Mouse (Mus musculus) hindbrain, embryonic 16.5 days (tissue): Measurements from ENCODE around the gene Csgalnact2. TPM values are rescaled to one million over a fixed set of nuclear protein-coding genes. Genes with fewer than 3 reads are reported as not detected.

Source experiments
- ATAC-seq: fragments of 200-750 bp; cut with Nextera tagmentation; 2 replicates; pipeline ENCODE4 v1.8.0; 2017; ENCODE audit warnings: moderate TSS enrichment, moderate library complexity
- H3K27ac ChIP-seq: fragments of 300-500 bp; sonication (generic); 2 replicates; pipeline ENCODE4 v1.5.1; 2014; ENCODE audit warnings: low read depth, mild to moderate bottlenecking, control low read depth, low read length, moderate library complexity
- H3K27me3 ChIP-seq: fragments of 300-500 bp; sonication (generic); replicated peaks from 2 replicates; pipeline ENCODE4 v1.6.1; 2014; ENCODE audit warnings: low read length; ENCODE audit not compliant: control insufficient read depth, insufficient read depth
- H3K36me3 ChIP-seq: fragments of 300-500 bp; sonication (generic); 2 replicates; pipeline ENCODE4 v1.6.1; 2014; ENCODE audit warnings: mild to moderate bottlenecking, low read length, moderate library complexity, mixed read lengths; ENCODE audit not compliant: control insufficient read depth, insufficient read depth
- H3K4me1 ChIP-seq: fragments of 300-500 bp; sonication (generic); 2 replicates; pipeline ENCODE4 v1.6.1; 2014; ENCODE audit warnings: low read depth, low read length; ENCODE audit not compliant: control insufficient read depth, insufficient read depth
- H3K4me2 ChIP-seq: fragments of 300-500 bp; sonication (generic); 2 replicates; pipeline ENCODE4 v1.6.1; 2014; ENCODE audit warnings: mild to moderate bottlenecking, low read length, control low read depth, moderate library complexity
- H3K4me3 ChIP-seq: fragments of 300-500 bp; sonication (generic); 2 replicates; pipeline ENCODE4 v1.5.1; 2014; ENCODE audit warnings: mild to moderate bottlenecking, low read length, control low read depth, moderate library complexity
- H3K9ac ChIP-seq: fragments of 300-500 bp; sonication (generic); 2 replicates; pipeline ENCODE4 v1.6.1; 2014; ENCODE audit warnings: low read depth, mild to moderate bottlenecking, control low read depth, low read length, moderate library complexity
- H3K9me3 ChIP-seq: fragments of 300-500 bp; sonication (generic); 2 replicates; pipeline ENCODE4 v1.6.1; 2014; ENCODE audit warnings: mild to moderate bottlenecking, low read length, moderate library complexity; ENCODE audit not compliant: control insufficient read depth
- WGBS: fragments of 180-500 bp; shearing (Covaris S2); extraction: QIAGEN DNeasy Blood & Tissue Kit; methylation state at CpG from one replicate; pipeline ENCODE4 v1.1.7; 2014; 5-methylcytosine and 5-hydroxymethylcytosine counted together
- polyA plus RNA-seq: library from polyadenylated mRNA; unstranded; fragments of >200 nt; fragmentation: Nextera tagmentation; extraction: Ambion mirVana; gene quantifications from 2 replicates; pipeline ENCODE4 v1.2.1, GENCODE M21; 2015

Gene Csgalnact2
- polyA plus RNA-seq, 1 experiment from 2014 or later = 10.7 TPM

GRCm38 (mm10) chr6:118074151-118074550 is 64.8 kb downstream of the Csgalnact2 start:
- H3K4me3 ChIP-seq = no peak overlapping the region
- no peaks in the 10 kb centered on the region for H3K27me3 ChIP-seq
- peaks cover 12% of the 10 kb centered on the region for H3K4me1 ChIP-seq
- H3K36me3 ChIP-seq = no peaks in the 10 kb centered on the region
- no peak overlapping the region for H3K9ac ChIP-seq
- no peak overlapping the region for H3K4me2 ChIP-seq
- H3K27ac ChIP-seq = peak overlapping the region; percentile 48; the same call in 1 of the 2 replicates
- ATAC-seq = no peak
- no peaks in the 10 kb centered on the region for H3K9me3 ChIP-seq
- WGBS = 50% methylated on average over 3 of the region's 3 CpGs

GRCm38 (mm10) chr6:118072176-118072575 is 66.8 kb downstream of the Csgalnact2 start:
- 91% methylated on average over 1 of the region's 1 CpGs for WGBS
- Histone ChIP-seq H3K4me3 (no peak overlapping the region), H3K4me2 (no peak overlapping the region), H3K27me3 (no peaks in the 10 kb centered on the region), H3K9me3 (no peaks in the 10 kb centered on the region), H3K27ac (no peak overlapping the region), H3K4me1 (peaks cover 12% of the 10 kb centered on the region), H3K36me3 (no peaks in the 10 kb centered on the region), H3K9ac (no peak overlapping the region)
- peak; percentile 22; the same call in 1 of the 2 replicates for ATAC-seq

GRCm38 (mm10) chr6:118071416-118071815 is 67.5 kb downstream of the Csgalnact2 start:
- 56% methylated on average over 3 of the region's 3 CpGs for WGBS
- Histone ChIP-seq H3K27ac (no peak overlapping the region), H3K9ac (no peak overlapping the region), H3K36me3 (no peaks in the 10 kb centered on the region), H3K9me3 (no peaks in the 10 kb centered on the region), H3K4me2 (no peak overlapping the region), H3K4me3 (no peak overlapping the region), H3K27me3 (no peaks in the 10 kb centered on the region), H3K4me1 (peaks cover 20% of the 10 kb centered on the region)
- no peak for ATAC-seq

DNA sequence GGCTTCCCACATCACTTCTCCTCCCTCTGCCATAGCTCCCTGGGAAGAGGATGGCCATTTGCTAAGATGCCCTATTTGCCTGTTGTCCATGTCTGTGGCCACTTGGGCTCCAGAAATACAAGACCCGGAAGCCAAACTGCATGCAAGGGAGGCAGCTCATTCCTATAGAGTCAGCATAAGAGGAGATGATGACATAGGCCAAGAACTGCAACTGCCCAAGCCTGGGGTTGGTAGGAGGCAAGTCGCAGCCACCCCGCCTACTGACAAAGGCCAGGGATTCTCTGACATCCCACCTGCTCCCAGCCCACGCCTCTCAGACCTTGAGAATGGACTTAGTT is 68.0 kb downstream of the Csgalnact2 start:
- no peaks in the 10 kb centered on the region for H3K9me3 ChIP-seq
- no peak overlapping the region for H3K27ac ChIP-seq
- H3K27me3 ChIP-seq = no peaks in the 10 kb centered on the region
- no peak for ATAC-seq
- no peak overlapping the region for H3K9ac ChIP-seq
- H3K4me3 ChIP-seq = no peak overlapping the region
- H3K4me1 ChIP-seq = peaks cover 24% of the 10 kb centered on the region
- H3K4me2 ChIP-seq = no peak overlapping the region
- 91% methylated on average over 4 of the region's 4 CpGs for WGBS
- H3K36me3 ChIP-seq = no peaks in the 10 kb centered on the region

GRCm38 (mm10) chr6:118070321-118071012 is 68.5 kb downstream of the Csgalnact2 start:
- 68% methylated on average over 5 of the region's 5 CpGs for WGBS
- Histone ChIP-seq H3K9ac (no peak overlapping the region), H3K27me3 (no peaks in the 10 kb centered on the region), H3K9me3 (no peaks in the 10 kb centered on the region), H3K36me3 (no peaks in the 10 kb centered on the region), H3K4me2 (no peak overlapping the region), H3K4me3 (no peak overlapping the region), H3K4me1 (peaks cover 29% of the 10 kb centered on the region), H3K27ac (no peak overlapping the region)
- ATAC-seq = no peak

GRCm38 (mm10) chr6:118067720-118068119 is 71.2 kb downstream of the Csgalnact2 start:
- Histone ChIP-seq H3K9me3 (no peaks in the 10 kb centered on the region), H3K9ac (no peak overlapping the region), H3K36me3 (no peaks in the 10 kb centered on the region), H3K27me3 (no peaks in the 10 kb centered on the region; the same call in 1 of the 2 replicates), H3K27ac (no peak overlapping the region), H3K4me3 (no peak overlapping the region), H3K4me2 (no peak overlapping the region), H3K4me1 (peaks cover 26% of the 10 kb centered on the region)
- no peak for ATAC-seq
- WGBS = 74% methylated on average over 7 of the region's 7 CpGs

DNA sequence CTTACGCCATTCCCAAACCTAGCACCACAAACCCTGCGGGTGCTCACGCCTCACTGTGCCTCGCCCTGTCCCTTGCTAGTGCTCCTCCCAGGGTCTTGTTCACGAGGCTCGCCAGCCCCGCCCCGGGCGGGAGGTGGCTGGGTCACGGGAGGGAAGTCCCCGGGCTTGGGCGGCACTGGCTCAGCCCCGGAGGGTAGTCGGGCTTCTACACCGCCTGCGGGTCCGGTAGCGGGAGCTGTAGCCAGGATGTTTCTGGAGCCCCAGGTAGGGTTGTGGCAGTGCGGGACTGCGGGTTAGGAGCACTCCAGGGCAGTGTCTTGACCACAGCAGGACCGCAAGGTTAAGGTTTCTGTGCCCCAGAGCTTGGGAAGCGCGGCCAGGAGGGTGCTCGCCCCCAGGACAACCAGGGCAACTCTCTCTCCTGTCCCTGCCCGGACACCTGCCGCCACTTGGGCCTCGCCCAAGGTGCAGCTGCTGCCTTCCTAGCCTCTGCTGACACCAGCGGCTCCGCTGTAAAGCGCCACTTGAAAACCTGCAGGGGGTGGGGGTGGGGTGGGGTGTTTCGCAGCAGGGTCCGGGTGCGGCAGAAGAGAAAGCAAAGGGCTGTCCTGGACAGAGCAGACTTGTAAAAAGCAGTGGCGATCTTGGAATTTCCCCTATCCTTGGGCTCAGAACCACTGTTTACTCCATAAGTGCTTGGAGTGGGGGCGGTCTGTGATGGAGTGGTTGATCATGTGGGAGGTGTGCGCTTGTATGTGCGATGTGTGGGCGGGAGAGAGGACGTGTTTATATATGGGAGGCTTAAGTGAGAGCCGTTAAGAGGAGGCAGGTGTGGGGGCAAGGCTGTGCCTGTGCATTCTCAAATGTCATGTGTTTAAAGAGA is 72.5 kb downstream of the Csgalnact2 start:
- H3K36me3 ChIP-seq = no peaks in the 10 kb centered on the region
- no peaks in the 10 kb centered on the region; the same call in 1 of the 2 replicates for H3K27me3 ChIP-seq
- H3K27ac ChIP-seq = no peak overlapping the region; the same call in 1 of the 2 replicates
- peaks cover 26% of the 10 kb centered on the region for H3K4me1 ChIP-seq
- ATAC-seq = peak; percentile 61
- peak overlapping the region; percentile 100 for H3K4me2 ChIP-seq
- H3K9me3 ChIP-seq = no peaks in the 10 kb centered on the region
- H3K4me3 ChIP-seq = peak overlapping the region; percentile 56
- peak overlapping the region; percentile 75 for H3K9ac ChIP-seq
- WGBS = 3% methylated on average over 40 of the region's 40 CpGs

GRCm38 (mm10) chr6:118065837-118066198 is 73.1 kb downstream of the Csgalnact2 start:
- peak; percentile 53 for ATAC-seq
- 0% methylated on average over 12 of the region's 12 CpGs for WGBS
- H3K4me3 ChIP-seq = peak overlapping the region; percentile 56
- peak overlapping the region; percentile 29; the same call in 1 of the 2 replicates for H3K27ac ChIP-seq
- peak overlapping the region; percentile 100 for H3K4me2 ChIP-seq
- H3K4me1 ChIP-seq = peaks cover 26% of the 10 kb centered on the region
- H3K27me3 ChIP-seq = no peaks in the 10 kb centered on the region; the same call in 1 of the 2 replicates
- peak overlapping the region; percentile 75 for H3K9ac ChIP-seq
- H3K9me3 ChIP-seq = no peaks in the 10 kb centered on the region
- H3K36me3 ChIP-seq = no peaks in the 10 kb centered on the region

DNA sequence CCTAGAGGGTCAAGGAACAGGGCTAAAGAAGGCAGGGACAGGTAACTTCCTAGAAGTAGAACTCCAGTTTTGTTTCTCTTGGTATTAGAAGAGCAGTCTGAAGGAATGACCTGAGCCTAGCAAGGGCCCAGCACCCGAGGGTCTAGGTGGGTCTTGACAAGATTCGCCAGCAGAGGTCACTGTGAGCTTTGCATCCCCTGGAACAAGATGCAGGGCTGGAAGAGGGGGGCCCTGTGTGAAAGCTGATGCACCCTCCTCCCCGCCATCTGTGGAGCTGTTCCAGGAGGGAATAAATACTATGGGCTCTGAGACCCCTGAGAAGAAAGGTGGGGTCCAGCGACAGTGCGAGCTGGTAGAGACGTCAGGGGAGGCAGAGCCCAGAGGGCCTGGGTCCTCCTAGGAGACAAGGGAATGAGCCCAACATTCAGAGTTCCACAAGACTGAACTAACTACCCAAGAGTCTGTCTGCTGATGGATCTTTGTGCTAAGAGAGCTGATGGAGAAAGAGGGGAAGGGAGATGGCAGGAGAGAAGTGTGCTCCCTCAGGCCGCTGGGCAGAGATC is 73.9 kb downstream of the Csgalnact2 start:
- peak; percentile 53; the same call in 1 of the 2 replicates for ATAC-seq
- Histone ChIP-seq H3K36me3 (no peaks in the 10 kb centered on the region), H3K27ac (no peak overlapping the region), H3K27me3 (no peaks in the 10 kb centered on the region; the same call in 1 of the 2 replicates), H3K4me3 (no peak overlapping the region; the same call in 1 of the 2 replicates), H3K9ac (peak overlapping the region; percentile 75), H3K4me2 (peak overlapping the region; percentile 100), H3K9me3 (no peaks in the 10 kb centered on the region), H3K4me1 (peaks cover 23% of the 10 kb centered on the region)
- WGBS = 10% methylated on average over 7 of the region's 7 CpGs
